Mouse (Mus musculus) intestine, embryonic 16.5 days (tissue): ENCODE measurements around the gene Prdm13. TPM values are rescaled to one million over a fixed set of nuclear protein-coding genes. Genes with fewer than 3 reads are reported as not detected.

Experiments used
- polyA plus RNA-seq: library from polyadenylated mRNA; unstranded; fragments of >200 nt; fragmentation: Nextera tagmentation; extraction: Ambion mirVana; gene quantifications from 2 replicates; pipeline ENCODE4 v1.2.1, GENCODE M21; 2015

Gene Prdm13
- polyA plus RNA-seq, 1 experiment from 2014 or later: not detected

Other genes starting within 250 kb of the Prdm13 start
- 29.1 and 30.8 TPM in 2 replicates for gene Ccnc, start 41.7 kb upstream of the Prdm13 start, polyA plus RNA-seq
- gene Usp45, start 81.2 kb upstream of the Prdm13 start, polyA plus RNA-seq: 5.3 and 6.0 TPM in 2 replicates
- gene Tstd3, start 81.2 kb upstream of the Prdm13 start, polyA plus RNA-seq: 16.2 and 18.0 TPM in 2 replicates
- 74.4 and 79.3 TPM in 2 replicates for gene Pnisr, start 161.6 kb upstream of the Prdm13 start, polyA plus RNA-seq
- gene Coq3, start 193.7 kb upstream of the Prdm13 start, polyA plus RNA-seq: 17.3 and 19.1 TPM in 2 replicates
- 2.5 and 3.2 TPM in 2 replicates for gene Faxc, start 245.4 kb upstream of the Prdm13 start, polyA plus RNA-seq